Mouse (Mus musculus) lung, embryonic 16.5 days (tissue): ENCODE measurements around the gene Npl. TPM values are rescaled to one million over a fixed set of nuclear protein-coding genes. Genes with fewer than 3 reads are reported as not detected.
"Not testable (repeated sequence)": the region's sequence is repeated elsewhere in the genome, so short reads cannot be mapped to it uniquely, and the experiment has no call there.

Experiments
- ATAC-seq: fragments of 200-750 bp; cut with Nextera tagmentation; 2 replicates; pipeline ENCODE4 v1.8.0; 2017; ENCODE audit warnings: low read depth, mild to moderate bottlenecking, moderate library complexity
- H3K27ac ChIP-seq: fragments of 300-500 bp; sonication (generic); 2 replicates; pipeline ENCODE4 v1.5.1; 2014; ENCODE audit warnings: mild to moderate bottlenecking, control low read depth, low read length
- H3K27me3 ChIP-seq: fragments of 300-500 bp; sonication (generic); 2 replicates; pipeline ENCODE4 v1.6.1; 2014; ENCODE audit warnings: low read depth, low read length, mixed read lengths; ENCODE audit not compliant: control insufficient read depth, insufficient read depth
- H3K36me3 ChIP-seq: fragments of 300-500 bp; sonication (generic); 2 replicates; pipeline ENCODE4 v1.6.1; 2014; ENCODE audit warnings: low read length; ENCODE audit not compliant: control insufficient read depth, insufficient read depth
- H3K4me1 ChIP-seq: fragments of 300-500 bp; sonication (generic); replicated peaks from 2 replicates; pipeline ENCODE4 v1.6.1; 2014; ENCODE audit warnings: low read length, mixed read lengths; ENCODE audit not compliant: control insufficient read depth, insufficient read depth
- H3K4me2 ChIP-seq: fragments of 300-500 bp; sonication (generic); 2 replicates; pipeline ENCODE4 v1.6.1; 2014; ENCODE audit warnings: low read depth, low read length, control low read depth
- H3K4me3 ChIP-seq: fragments of 300-500 bp; sonication (generic); 2 replicates; pipeline ENCODE4 v1.5.1; 2014; ENCODE audit warnings: mild to moderate bottlenecking, low read length, control low read depth
- H3K9ac ChIP-seq: fragments of 300-500 bp; sonication (generic); 2 replicates; pipeline ENCODE4 v1.6.1; 2014; ENCODE audit warnings: low read length, control low read depth
- H3K9me3 ChIP-seq: fragments of 300-500 bp; sonication (generic); 2 replicates; pipeline ENCODE4 v1.6.1; 2016; ENCODE audit warnings: low read length; ENCODE audit not compliant: control insufficient read depth
- WGBS: fragments of 180-500 bp; shearing (Covaris S2); extraction: QIAGEN DNeasy Blood & Tissue Kit; methylation state at CpG from one replicate; pipeline ENCODE4 v1.1.7; 2014; 5-methylcytosine and 5-hydroxymethylcytosine counted together
- polyA plus RNA-seq: library from polyadenylated mRNA; unstranded; fragments of >200 nt; fragmentation: Nextera tagmentation; extraction: Ambion mirVana; gene quantifications from 2 replicates; pipeline ENCODE4 v1.2.1, GENCODE M21; 2015

Gene Npl
- polyA plus RNA-seq, 1 experiment from 2014 or later: 7.0 TPM

- Histone ChIP-seq H3K27me3 (no peaks in the 10 kb centered on the region), H3K4me3 (peak overlapping the region; percentile 26), H3K9me3 (no peaks in the 10 kb centered on the region), H3K27ac (peak overlapping the region; percentile 17; the same call in 1 of the 2 replicates), H3K4me2 (peak overlapping the region; percentile 52), H3K9ac (peak overlapping the region; percentile 56), H3K4me1 (peaks cover 9% of the 10 kb centered on the region), H3K36me3 (no peaks in the 10 kb centered on the region)
- 19% methylated on average over 12 of the region's 12 CpGs for WGBS
- ATAC-seq: peak; percentile 69; the same call in 1 of the 2 replicates
Observed at GRCm38 (mm10) chr1:153532234-153532841, 17.5 kb downstream of the Npl start.

DNA sequence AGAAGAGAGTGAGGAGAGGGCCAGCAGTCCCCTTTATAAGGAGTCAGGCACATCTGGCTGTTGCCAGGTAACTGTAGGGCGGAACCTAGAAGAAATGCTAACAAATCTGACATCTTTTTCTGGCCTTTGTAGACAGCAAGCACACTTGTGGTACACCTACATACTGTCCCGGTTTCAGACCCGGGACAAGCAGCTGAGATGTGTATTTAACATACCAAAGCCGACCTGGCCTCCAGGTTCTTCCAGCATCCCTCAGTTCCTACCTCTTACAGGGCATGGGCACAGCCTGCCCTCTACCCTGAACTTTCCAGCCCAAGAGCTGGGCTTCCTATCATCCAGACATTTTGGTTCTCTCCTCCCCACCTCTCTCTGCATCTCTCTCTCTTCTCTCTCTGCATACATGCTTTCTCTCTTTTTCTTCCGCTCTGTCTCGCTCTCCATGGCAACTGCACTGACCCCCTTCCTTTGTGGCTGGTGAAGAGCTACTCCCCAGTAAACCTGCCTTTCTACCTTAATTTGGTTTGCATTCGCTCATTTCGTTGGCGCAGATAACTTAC is 18.1 kb downstream of the Npl start:
- peak; percentile 41; the same call in 1 of the 2 replicates for ATAC-seq
- Histone ChIP-seq H3K4me1 (peaks cover 9% of the 10 kb centered on the region), H3K9ac (peak overlapping the region; percentile 56), H3K9me3 (no peaks in the 10 kb centered on the region), H3K4me2 (peak overlapping the region; percentile 52), H3K4me3 (peak overlapping the region; percentile 26), H3K36me3 (no peaks in the 10 kb centered on the region), H3K27ac (no peak overlapping the region), H3K27me3 (no peaks in the 10 kb centered on the region)
- WGBS: 28% methylated on average over 9 of the region's 9 CpGs

DNA sequence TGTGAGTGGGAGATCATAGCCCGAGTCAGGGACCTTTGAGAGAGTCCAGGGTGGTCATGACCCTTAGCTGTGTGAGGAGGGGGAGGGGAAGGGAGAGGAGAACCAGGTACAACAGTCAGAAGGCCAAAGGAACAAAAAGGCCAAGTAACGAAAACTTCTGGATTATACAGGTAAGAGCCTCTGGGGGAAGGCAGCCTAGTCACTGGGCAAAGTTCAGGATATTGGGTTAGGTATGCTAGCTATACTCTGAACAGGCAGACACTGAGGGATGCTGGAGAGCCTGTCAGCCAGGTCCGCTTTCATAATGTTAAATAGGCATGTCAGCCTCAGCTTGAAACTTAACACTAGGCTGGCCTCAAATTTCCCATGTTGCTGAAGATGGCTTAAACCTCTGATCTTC is 27.7 kb downstream of the Npl start:
- 41% methylated on average over 3 of the region's 3 CpGs for WGBS
- no peak for ATAC-seq
- H3K9ac ChIP-seq: no peak overlapping the region
- H3K27me3 ChIP-seq: no peaks in the 10 kb centered on the region
- no peak overlapping the region for H3K4me2 ChIP-seq
- no peaks in the 10 kb centered on the region for H3K4me1 ChIP-seq
- H3K27ac ChIP-seq: no peak overlapping the region
- H3K4me3 ChIP-seq: no peak overlapping the region
- H3K36me3 ChIP-seq: no peaks in the 10 kb centered on the region
- H3K9me3 ChIP-seq: no peaks in the 10 kb centered on the region

DNA sequence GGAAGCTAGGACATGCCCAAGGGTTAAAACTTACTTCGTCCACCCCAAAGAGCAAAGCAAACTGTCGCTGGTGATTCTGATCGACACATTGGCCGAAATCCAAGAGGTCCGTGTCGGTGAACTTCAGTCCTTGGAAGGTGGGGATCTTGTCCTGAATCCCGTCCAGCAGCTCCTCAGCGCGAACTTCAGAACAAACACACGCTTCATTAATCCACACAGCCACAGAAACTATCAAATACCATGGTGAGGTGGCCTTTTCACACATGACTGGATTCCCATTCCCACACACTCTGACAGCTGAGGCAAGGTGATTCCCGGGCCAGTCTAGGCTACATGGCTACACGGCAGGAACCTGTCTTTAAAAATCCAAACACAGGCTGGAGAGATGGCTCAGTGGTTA is 34.5 kb downstream of the Npl start:
- no peak overlapping the region for H3K4me2 ChIP-seq
- H3K27ac ChIP-seq: no peak overlapping the region
- no peaks in the 10 kb centered on the region for H3K36me3 ChIP-seq
- WGBS: 43% methylated on average over 12 of the region's 12 CpGs
- H3K4me1 ChIP-seq: no peaks in the 10 kb centered on the region
- H3K9me3 ChIP-seq: no peaks in the 10 kb centered on the region
- no peak overlapping the region for H3K9ac ChIP-seq
- H3K4me3 ChIP-seq: no peak overlapping the region
- no peak for ATAC-seq
- no peaks in the 10 kb centered on the region for H3K27me3 ChIP-seq

GRCm38 (mm10) chr1:153510330-153511009 is 39.4 kb downstream of the Npl start:
- no peak overlapping the region for H3K9ac ChIP-seq
- WGBS: 62% methylated on average over 2 of the region's 2 CpGs
- H3K9me3 ChIP-seq: no peaks in the 10 kb centered on the region
- no peak for ATAC-seq
- H3K4me3 ChIP-seq: no peak overlapping the region
- no peaks in the 10 kb centered on the region for H3K27me3 ChIP-seq
- no peak overlapping the region for H3K4me2 ChIP-seq
- no peaks in the 10 kb centered on the region for H3K36me3 ChIP-seq
- H3K27ac ChIP-seq: no peak overlapping the region
- no peaks in the 10 kb centered on the region for H3K4me1 ChIP-seq

DNA sequence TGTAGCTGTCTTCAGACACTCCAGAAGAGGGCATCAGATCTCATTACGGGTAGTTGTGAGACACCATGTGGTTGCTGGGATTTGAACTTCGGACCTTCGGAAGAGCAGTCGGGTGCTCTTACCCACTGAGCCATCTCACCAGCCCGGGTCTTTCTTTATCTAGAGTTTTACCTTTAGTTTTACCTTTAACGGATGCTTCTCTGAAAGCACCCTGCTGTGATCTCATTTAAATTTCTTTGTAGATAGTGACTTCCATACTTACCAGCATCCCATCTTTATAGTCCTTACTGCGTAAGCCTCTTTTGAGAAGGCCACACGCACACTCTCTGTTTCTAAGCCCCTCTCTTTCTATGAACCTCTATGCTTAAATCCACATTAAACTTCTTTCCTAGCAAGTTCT is 40.3 kb downstream of the Npl start:
- H3K36me3 ChIP-seq, ATAC-seq: not testable (repeated sequence)
- 72% methylated on average over 8 of the region's 8 CpGs for WGBS

GRCm38 (mm10) chr1:153509012-153509411 is 40.8 kb downstream of the Npl start:
- Histone ChIP-seq H3K9ac (no peak overlapping the region), H3K4me2 (no peak overlapping the region), H3K27ac (no peak overlapping the region), H3K36me3 (no peaks in the 10 kb centered on the region), H3K4me3 (no peak overlapping the region), H3K4me1 (no peaks in the 10 kb centered on the region), H3K27me3 (no peaks in the 10 kb centered on the region), H3K9me3 (no peaks in the 10 kb centered on the region)
- WGBS: 81% methylated on average over 6 of the region's 6 CpGs
- no peak for ATAC-seq

More for the DNA sequence above, 40.3 kb downstream of the Npl start:
- H3K27me3 ChIP-seq, H3K9ac ChIP-seq, H3K27ac ChIP-seq, H3K4me2 ChIP-seq, H3K9me3 ChIP-seq, H3K4me1 ChIP-seq, H3K4me3 ChIP-seq: not testable (repeated sequence)

GRCm38 (mm10) chr1:153506266-153506665 is 43.6 kb downstream of the Npl start:
- no peak for ATAC-seq
- Histone ChIP-seq H3K27me3 (no peaks in the 10 kb centered on the region), H3K9me3 (no peaks in the 10 kb centered on the region), H3K9ac (no peak overlapping the region), H3K4me2 (no peak overlapping the region), H3K36me3 (no peaks in the 10 kb centered on the region), H3K4me1 (no peaks in the 10 kb centered on the region), H3K4me3 (no peak overlapping the region), H3K27ac (no peak overlapping the region)
- WGBS: 79% methylated on average over 6 of the region's 6 CpGs

GRCm38 (mm10) chr1:153501644-153502321 is 48.1 kb downstream of the Npl start:
- WGBS: 38% methylated on average over 5 of the region's 5 CpGs
- Histone ChIP-seq H3K4me3 (no peak overlapping the region), H3K27me3 (no peaks in the 10 kb centered on the region), H3K9ac (no peak overlapping the region), H3K4me2 (no peak overlapping the region), H3K36me3 (no peaks in the 10 kb centered on the region), H3K4me1 (no peaks in the 10 kb centered on the region), H3K27ac (no peak overlapping the region), H3K9me3 (no peaks in the 10 kb centered on the region)
- peak; percentile 17; the same call in 1 of the 2 replicates for ATAC-seq
